Mouse (Mus musculus): ENCODE measurements around the gene Rtp4. TPM values are rescaled to one million over a fixed set of nuclear protein-coding genes. Genes with fewer than 3 reads are reported as not detected.

Rtp4 gene
- polyA plus RNA-seq, 1 experiment from 2014 or later = 2.0 TPM

DNA sequence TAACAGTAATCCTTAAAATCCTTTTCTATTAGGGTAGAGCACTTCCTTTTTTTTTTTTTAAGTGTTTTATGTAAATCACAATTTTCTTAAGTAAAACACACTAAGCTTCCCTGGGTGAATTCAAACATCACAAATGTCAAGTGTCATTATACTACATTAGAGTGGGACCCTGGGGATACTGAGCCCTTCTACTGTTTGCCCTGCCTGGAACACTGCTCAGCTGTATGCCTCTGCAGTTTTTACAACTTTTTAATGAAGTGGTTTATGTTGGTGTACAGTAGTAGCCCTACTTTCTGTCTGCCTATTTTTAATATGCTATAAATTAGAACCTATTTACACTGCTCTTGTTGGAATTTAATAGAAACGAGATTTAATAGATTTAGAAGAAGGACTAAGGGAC is 22.2 kb upstream of the Rtp4 start:
- Histone ChIP-seq H3K4me1 (peaks cover 18% of the 10 kb centered on the region; the same call in 1 of the 2 replicates), H3K9me3 (no peaks in the 10 kb centered on the region), H3K9ac (no peak overlapping the region), H3K27me3 (replicated peaks) (no peaks in the 10 kb centered on the region), H3K36me3 (peaks cover 19% of the 10 kb centered on the region), H3K4me2 (replicated peaks) (no peak overlapping the region), H3K27ac (no peak overlapping the region), H3K4me3 (no peak overlapping the region)
- ATAC-seq (ENCODE audit: low FRiP score, low read depth) = no peak
- 58% methylated on average over 1 of the region's 1 CpGs for WGBS

DNA sequence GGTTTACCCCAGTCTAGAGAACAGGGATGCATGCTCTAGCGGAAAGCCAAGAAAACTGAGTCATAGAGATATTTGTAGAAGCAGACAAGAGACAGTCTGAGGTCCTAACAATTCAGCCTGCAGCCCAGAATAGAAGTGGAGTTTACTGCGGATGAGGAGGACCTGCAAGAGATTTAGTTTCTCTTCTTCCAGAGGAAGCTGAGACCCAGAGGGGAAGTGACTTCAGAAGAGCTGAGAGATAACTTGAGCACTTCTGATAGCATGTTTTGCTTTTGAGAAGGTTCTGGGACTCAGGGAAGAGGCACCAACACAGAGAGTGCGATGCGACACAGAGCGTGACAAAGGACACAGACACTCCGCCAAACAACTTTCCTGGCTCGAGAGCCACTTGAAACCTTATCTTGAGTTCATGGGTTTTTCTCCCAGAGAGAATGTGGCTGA is 21.4 kb upstream of the Rtp4 start:
- H3K4me2 ChIP-seq (replicated peaks) = no peak overlapping the region
- H3K9ac ChIP-seq = no peak overlapping the region
- no peaks in the 10 kb centered on the region for H3K27me3 ChIP-seq (replicated peaks)
- H3K4me1 ChIP-seq = peaks cover 18% of the 10 kb centered on the region; the same call in 1 of the 2 replicates
- peaks cover 13% of the 10 kb centered on the region for H3K36me3 ChIP-seq
- ATAC-seq (ENCODE audit: low FRiP score, low read depth) = no peak
- H3K27ac ChIP-seq = no peak overlapping the region
- H3K4me3 ChIP-seq = no peak overlapping the region
- 84% methylated on average over 7 of the region's 7 CpGs for WGBS
- H3K9me3 ChIP-seq = no peaks in the 10 kb centered on the region

DNA sequence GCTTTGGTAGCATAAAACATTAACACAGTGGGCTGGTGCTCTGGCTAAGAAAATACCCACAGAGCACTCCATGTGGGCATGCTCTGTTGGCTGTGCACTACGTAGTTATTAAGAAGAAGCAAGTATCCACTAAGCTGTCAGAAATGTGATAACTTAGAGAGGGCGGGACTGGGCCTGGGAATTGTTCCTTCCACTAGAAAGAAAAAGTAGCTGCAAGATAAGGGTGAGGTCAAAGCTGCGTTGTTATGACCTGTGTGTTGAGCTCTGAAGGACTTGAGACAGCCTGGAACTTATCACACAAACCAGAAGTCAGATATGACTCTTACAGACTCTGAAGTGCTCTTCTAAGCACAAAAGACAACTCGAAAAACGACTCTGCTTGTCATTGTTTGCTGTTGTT is 19.5 kb upstream of the Rtp4 start:
- no peaks in the 10 kb centered on the region for H3K9me3 ChIP-seq
- ATAC-seq (ENCODE audit: low FRiP score, low read depth) = no peak
- H3K27me3 ChIP-seq (replicated peaks) = no peaks in the 10 kb centered on the region
- peaks cover 32% of the 10 kb centered on the region for H3K4me1 ChIP-seq
- H3K27ac ChIP-seq = no peak overlapping the region
- no peak overlapping the region for H3K4me2 ChIP-seq (replicated peaks)
- WGBS = 87% methylated on average over 5 of the region's 5 CpGs
- H3K36me3 ChIP-seq = no peaks in the 10 kb centered on the region
- no peak overlapping the region for H3K4me3 ChIP-seq
- no peak overlapping the region for H3K9ac ChIP-seq

DNA sequence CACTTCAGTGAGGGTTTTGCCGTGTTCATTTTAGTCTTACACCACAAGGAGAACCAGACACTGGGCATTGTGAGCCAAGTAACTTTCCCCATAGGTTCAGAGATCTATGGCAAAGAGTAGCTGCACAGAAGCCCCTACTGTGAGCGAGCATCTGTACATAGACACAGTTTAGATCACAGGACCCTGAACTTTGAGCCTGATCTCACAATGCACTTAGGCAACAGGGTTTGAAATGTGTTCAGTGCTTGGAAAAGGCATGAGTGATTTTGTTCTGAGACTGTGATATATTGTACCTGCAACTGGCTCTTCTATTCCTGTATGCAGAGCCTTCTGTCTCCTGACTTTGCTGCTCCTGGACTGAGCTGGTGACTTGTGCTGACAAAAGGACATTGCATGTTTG is 18.8 kb upstream of the Rtp4 start:
- Histone ChIP-seq H3K9me3 (no peaks in the 10 kb centered on the region), H3K27me3 (replicated peaks) (no peaks in the 10 kb centered on the region), H3K27ac (no peak overlapping the region), H3K4me2 (replicated peaks) (no peak overlapping the region), H3K4me1 (peaks cover 39% of the 10 kb centered on the region), H3K36me3 (no peaks in the 10 kb centered on the region), H3K9ac (no peak overlapping the region), H3K4me3 (no peak overlapping the region)
- no peak for ATAC-seq (ENCODE audit: low FRiP score, low read depth)
- WGBS = 89% methylated on average over 2 of the region's 2 CpGs

DNA sequence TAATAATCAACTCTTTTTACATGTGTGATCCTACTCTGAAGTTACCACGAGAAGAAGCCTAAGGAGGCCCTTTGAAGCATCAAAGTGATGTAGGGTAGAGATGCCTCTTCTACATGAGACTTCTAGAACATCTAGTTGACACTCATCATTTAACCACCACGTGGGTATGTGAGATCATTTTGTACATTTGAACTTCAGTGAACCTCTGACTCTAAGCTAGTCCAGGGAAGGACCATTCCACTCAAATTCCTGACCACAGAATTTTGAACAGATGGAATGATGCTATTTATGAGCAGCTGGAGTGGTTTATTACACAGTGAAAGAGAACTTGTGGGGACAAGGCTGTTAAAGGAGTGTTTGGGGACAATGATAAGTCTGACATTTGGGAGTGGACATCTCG is 17.6 kb upstream of the Rtp4 start:
- no peak overlapping the region for H3K4me2 ChIP-seq (replicated peaks)
- no peaks in the 10 kb centered on the region for H3K36me3 ChIP-seq
- H3K4me1 ChIP-seq = peaks cover 32% of the 10 kb centered on the region
- H3K9ac ChIP-seq = no peak overlapping the region
- no peak overlapping the region for H3K27ac ChIP-seq
- 81% methylated on average over 3 of the region's 3 CpGs for WGBS
- no peaks in the 10 kb centered on the region for H3K9me3 ChIP-seq
- no peaks in the 10 kb centered on the region for H3K27me3 ChIP-seq (replicated peaks)
- no peak for ATAC-seq (ENCODE audit: low FRiP score, low read depth)
- H3K4me3 ChIP-seq = no peak overlapping the region

DNA sequence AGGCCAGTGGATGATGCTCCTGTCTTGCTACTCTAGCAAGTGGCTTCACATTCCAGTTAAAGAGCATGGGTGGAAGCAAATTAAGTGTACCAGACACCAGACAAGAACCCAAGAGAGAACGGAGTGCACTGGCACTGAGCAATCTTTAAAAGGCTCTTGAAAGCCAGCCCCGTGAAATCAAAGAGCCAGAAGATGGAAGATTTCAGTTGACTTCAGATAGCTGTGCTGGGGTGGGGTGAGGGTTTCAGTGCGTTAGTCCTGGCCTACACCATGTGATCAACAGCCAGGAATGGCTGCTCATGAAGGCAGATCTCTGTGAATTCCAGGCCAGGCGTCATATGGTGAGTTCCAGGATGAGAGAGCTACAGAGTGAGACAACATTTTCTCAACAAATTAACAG is 16.7 kb upstream of the Rtp4 start:
- no peak overlapping the region for H3K4me2 ChIP-seq (replicated peaks)
- H3K4me1 ChIP-seq = peaks cover 24% of the 10 kb centered on the region
- H3K27ac ChIP-seq = no peak overlapping the region
- no peaks in the 10 kb centered on the region for H3K36me3 ChIP-seq
- WGBS = 73% methylated on average over 4 of the region's 4 CpGs
- H3K9ac ChIP-seq = no peak overlapping the region
- no peaks in the 10 kb centered on the region for H3K9me3 ChIP-seq
- no peaks in the 10 kb centered on the region for H3K27me3 ChIP-seq (replicated peaks)
- no peak overlapping the region for H3K4me3 ChIP-seq
- ATAC-seq (ENCODE audit: low FRiP score, low read depth) = no peak

DNA sequence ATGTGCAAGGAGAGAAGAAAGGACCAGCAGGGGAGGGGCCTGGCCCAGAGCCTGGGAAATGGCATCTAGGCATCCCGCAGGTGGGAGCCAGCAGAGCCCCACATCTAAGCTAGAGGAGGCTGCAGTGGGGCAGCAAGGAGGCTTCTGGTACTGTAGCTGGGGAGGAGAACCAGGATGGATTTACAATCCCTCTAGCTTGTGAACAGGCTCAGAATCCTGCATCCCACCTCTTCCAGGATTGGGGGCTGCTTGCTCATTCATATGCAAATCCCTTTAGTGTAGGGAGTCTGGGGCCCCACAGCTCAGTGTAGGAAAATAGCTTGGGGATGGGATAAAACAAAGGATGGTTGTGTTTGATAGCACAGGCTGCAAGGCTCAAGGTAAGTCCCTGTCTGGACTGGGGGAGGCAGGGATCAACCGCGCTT is 15.8 kb upstream of the Rtp4 start:
- peaks cover 21% of the 10 kb centered on the region for H3K4me1 ChIP-seq
- H3K4me3 ChIP-seq = no peak overlapping the region
- peak overlapping the region; percentile 14; the same call in 1 of the 2 replicates for H3K4me2 ChIP-seq (replicated peaks)
- no peak overlapping the region for H3K9ac ChIP-seq
- H3K27ac ChIP-seq = no peak overlapping the region
- no peaks in the 10 kb centered on the region for H3K9me3 ChIP-seq
- H3K27me3 ChIP-seq (replicated peaks) = no peaks in the 10 kb centered on the region
- WGBS = 10% methylated on average over 3 of the region's 3 CpGs
- ATAC-seq (ENCODE audit: low FRiP score, low read depth) = peak; percentile 95
- no peaks in the 10 kb centered on the region for H3K36me3 ChIP-seq

DNA sequence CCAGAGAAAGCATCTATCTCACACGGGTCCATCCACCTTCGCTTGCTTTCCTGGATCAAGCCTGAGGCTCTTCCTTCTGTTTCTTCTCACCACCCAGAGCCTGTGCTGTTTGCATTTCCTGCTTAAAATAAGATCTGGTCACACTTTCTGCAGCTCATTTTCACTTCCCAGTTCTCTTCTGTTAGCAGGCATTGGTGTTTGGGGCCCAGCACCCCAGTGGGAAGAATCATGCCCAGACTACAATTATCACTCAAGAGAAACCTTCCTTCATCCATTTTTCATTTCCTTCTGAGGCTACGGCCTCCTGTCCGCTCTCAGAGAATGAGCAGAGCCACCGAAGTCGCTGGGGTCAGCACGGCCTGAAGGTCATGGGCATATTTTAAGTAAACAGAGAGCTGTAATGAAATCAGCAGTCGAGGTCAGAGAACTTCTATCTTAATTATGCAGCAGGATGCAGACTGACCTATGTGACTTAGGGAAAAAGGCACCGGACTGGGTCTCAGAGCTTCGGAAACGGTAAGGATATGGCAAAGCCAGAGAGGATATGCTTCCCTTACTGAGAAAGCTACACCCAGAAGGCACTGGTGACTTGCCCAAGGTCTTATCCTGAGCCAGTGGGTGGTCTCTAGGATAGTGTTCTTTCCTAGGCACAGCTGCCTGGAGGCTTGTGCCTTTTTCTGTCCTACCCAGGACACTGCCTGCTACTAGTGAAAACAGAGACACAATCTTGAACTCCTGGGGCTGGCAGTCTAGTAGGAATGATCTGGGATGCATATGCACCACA is 14.0 kb upstream of the Rtp4 start:
- no peak overlapping the region for H3K4me3 ChIP-seq
- no peak overlapping the region for H3K9ac ChIP-seq
- H3K27me3 ChIP-seq (replicated peaks) = no peaks in the 10 kb centered on the region
- peaks cover 21% of the 10 kb centered on the region for H3K4me1 ChIP-seq
- H3K9me3 ChIP-seq = no peaks in the 10 kb centered on the region
- H3K36me3 ChIP-seq = peaks cover 11% of the 10 kb centered on the region; the same call in 1 of the 2 replicates
- 58% methylated on average over 11 of the region's 11 CpGs for WGBS
- no peak overlapping the region for H3K27ac ChIP-seq
- ATAC-seq (ENCODE audit: low FRiP score, low read depth) = no peak
- H3K4me2 ChIP-seq (replicated peaks) = no peak overlapping the region

DNA sequence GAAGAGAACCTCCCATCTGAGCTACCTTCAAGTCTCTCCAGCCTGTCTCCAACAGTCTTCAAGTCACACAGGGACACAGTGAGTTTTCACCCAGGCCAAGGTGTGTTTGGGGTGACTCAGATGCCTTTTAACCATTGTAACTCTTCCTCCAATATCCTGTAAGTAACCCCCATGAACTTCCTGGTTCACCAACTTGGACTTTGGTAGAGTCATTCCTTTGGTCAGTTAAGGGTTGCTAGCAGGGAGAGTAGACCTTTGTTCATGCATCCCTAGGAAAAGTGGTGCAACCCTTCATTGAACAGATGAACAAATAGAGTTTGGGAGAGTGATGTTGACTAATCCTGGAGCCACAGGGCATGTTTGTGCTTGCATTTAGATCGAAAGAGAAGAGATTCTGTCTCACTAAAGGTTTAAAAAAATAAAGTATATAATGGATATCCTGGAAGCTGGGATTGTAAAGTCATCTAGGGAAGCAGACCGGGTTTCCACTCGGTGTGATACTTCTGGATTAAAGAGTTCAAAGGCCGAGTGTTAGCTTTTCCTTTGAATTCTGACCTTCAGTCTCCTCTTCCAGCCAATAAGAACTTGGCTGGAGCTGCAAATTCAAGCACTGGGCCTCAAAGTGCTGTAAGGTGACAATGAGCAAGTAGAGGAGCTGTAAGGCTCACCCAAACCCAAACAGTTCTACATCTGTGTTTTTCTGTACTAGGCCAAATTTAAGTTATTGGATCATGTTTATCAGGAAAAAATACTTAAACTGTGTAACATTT is 8.7 kb upstream of the Rtp4 start:
- Histone ChIP-seq H3K4me2 (replicated peaks) (no peak overlapping the region), H3K36me3 (peaks cover 35% of the 10 kb centered on the region), H3K4me3 (no peak overlapping the region), H3K9ac (no peak overlapping the region), H3K4me1 (peaks cover 2% of the 10 kb centered on the region; the same call in 1 of the 2 replicates), H3K27ac (no peak overlapping the region), H3K9me3 (no peaks in the 10 kb centered on the region), H3K27me3 (replicated peaks) (no peaks in the 10 kb centered on the region)
- ATAC-seq (ENCODE audit: low FRiP score, low read depth) = no peak
- WGBS = 81% methylated on average over 4 of the region's 4 CpGs

DNA sequence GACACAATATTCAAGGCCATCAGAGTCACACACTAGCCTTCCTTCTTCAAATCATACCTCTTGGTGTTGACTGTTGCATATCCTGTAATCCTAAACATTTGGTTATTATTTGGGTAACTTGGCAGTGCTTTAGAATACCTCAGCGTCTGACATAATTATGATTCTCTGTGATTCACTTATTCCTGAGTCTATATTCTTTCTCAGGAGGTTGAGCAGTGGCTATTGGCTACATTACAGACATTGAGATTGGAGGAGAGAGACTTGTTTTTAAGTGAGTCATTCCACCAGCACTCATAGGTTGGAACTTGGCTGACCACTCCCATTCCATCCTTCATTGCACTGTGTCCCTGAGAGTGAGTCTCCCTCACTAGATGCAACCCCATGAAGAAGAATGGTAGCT is 6.7 kb upstream of the Rtp4 start:
- no peak for ATAC-seq (ENCODE audit: low FRiP score, low read depth)
- no peak overlapping the region for H3K27ac ChIP-seq
- H3K9me3 ChIP-seq = no peaks in the 10 kb centered on the region
- WGBS = 88% methylated on average over 1 of the region's 1 CpGs
- peaks cover 35% of the 10 kb centered on the region for H3K36me3 ChIP-seq
- no peaks in the 10 kb centered on the region for H3K27me3 ChIP-seq (replicated peaks)
- H3K9ac ChIP-seq = no peak overlapping the region
- H3K4me2 ChIP-seq (replicated peaks) = no peak overlapping the region
- peaks cover 12% of the 10 kb centered on the region for H3K4me1 ChIP-seq
- H3K4me3 ChIP-seq = no peak overlapping the region

DNA sequence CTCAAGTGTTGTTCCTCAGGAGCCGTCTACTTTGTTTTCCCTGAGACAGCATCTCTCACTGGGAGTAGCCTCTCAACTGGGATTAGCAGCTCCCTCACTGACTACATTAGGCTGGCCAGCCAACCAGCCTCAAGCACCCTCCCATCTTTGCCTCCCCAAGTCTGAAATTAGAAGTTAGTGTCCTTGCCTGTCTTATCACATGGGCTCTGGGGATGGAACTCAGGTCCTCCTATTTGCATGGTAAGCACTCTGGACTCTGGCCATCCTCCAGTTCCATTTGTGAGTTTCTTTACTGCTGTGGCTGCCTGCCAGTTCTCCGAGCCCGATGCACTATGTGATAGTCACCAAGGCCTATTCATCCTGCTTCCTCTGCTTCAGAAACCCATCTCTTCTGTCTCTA is 4.3 kb upstream of the Rtp4 start:
- Histone ChIP-seq H3K27me3 (replicated peaks) (no peaks in the 10 kb centered on the region), H3K4me3 (no peak overlapping the region), H3K4me2 (replicated peaks) (no peak overlapping the region), H3K9me3 (no peaks in the 10 kb centered on the region), H3K36me3 (peaks cover 27% of the 10 kb centered on the region), H3K4me1 (peaks cover 30% of the 10 kb centered on the region), H3K9ac (no peak overlapping the region), H3K27ac (no peak overlapping the region)
- 69% methylated on average over 3 of the region's 3 CpGs for WGBS
- no peak for ATAC-seq (ENCODE audit: low FRiP score, low read depth)

DNA sequence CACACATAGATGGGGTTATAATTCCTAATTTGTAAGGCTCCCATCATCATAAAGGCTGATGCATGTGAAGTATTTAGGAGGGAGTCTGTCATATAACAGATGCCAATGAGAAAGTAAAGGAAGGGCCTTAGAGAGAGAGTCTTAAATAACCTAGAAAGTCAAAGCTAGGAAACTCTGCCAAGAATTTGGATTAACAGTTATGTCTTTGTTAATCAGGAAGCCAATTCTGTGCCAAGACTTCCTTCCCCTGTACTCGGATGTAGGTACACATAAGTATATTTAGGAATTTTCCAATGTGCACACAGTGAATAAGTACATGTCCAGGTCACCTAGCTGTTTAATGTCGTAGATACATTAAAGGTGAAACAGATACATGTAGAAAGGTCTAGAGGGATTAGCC is 3.5 kb upstream of the Rtp4 start:
- H3K27ac ChIP-seq = no peak overlapping the region
- H3K4me2 ChIP-seq (replicated peaks) = no peak overlapping the region
- H3K4me1 ChIP-seq = peaks cover 30% of the 10 kb centered on the region
- no peak overlapping the region for H3K9ac ChIP-seq
- H3K36me3 ChIP-seq = peaks cover 19% of the 10 kb centered on the region
- 88% methylated on average over 2 of the region's 2 CpGs for WGBS
- H3K4me3 ChIP-seq = no peak overlapping the region
- H3K9me3 ChIP-seq = no peaks in the 10 kb centered on the region
- no peak for ATAC-seq (ENCODE audit: low FRiP score, low read depth)
- H3K27me3 ChIP-seq (replicated peaks) = no peaks in the 10 kb centered on the region
